Mouse (Mus musculus): ENCODE results near the gene Rpl23.

DNA sequence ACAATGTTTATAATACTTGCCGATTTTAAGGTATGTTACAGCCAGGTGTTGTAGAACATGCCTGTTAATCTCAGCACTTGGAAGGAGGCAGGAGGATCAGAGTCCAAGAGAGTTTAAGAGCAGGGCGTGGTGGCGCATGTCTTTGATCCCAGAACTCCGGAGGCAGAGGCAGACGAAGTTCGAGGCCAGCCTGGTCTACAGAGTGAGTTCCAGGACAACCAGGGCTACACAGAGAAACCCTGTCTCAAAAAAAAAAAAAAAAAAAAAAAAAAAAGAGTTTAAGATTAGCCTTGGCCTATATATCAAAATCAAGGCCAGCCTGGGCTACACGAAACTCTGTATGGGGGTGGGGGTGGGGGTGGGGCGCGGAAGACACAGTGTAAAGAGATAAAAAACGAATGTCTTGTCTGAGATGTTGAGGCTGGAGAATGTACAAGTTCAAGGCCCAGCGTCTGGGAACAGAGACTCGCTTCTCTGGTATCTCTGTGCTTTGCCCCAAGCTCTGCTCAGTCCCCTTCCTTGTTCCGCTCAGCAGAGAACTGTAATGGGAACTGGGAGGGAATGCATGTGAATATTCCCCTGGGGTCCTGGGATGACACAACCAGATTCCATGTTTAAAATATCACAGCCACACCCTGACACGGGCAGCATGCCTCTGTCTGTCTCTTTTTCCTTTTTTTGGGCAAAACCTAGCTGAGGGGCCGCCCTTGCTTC is 15.3 kb upstream of the Rpl23 start:
- TF ChIP-seq CTCF (IDR thresholded peaks at IDR 0.05; ENCODE audit: low read depth) (no peak), EP300 (IDR thresholded peaks at IDR 0.05; ENCODE audit: low read depth) (no peak)

Data from liver, postnatal 0 days (tissue).